Mouse (Mus musculus): ENCODE measurements around the gene Arhgdig.
A peak's percentile ranks its signal among the peaks of the same experiment; 100 is the strongest.

The Arhgdig gene

DNA sequence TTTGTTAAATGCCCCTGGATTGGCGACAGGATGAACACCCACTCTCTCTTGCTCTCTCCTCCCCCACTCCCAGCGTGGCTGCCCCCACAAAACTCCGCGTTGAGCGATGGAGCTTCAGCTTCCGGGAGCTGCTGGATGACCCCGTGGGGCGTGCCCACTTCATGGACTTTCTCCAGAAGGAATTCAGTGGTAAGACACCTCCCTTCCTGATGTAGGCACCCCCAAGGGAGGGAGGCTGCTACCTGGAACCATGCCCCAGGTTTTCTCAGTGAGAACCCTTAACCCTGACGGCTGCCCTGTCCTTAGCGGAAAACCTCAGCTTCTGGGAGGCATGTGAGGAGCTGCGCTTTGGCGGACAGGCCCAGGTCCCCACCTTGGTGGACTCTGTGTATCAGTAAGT, at the start of gene Arhgdig:
TSS of gene Arhgdig (minus strand) at position 101 of the 400 bp plus-strand sequence.
- Histone ChIP-seq H3K4me1 (replicated peaks; ENCODE audit: low read depth, low read length) (peaks cover 61% of the 10 kb centered on the region), H3K36me3 (ENCODE audit: insufficient read depth, low read length) (peaks cover 7% of the 10 kb centered on the region; the same call in 1 of the 2 replicates), H3K27me3 (ENCODE audit: insufficient read depth, low read length) (peaks cover 53% of the 10 kb centered on the region), H3K4me3 (replicated peaks; ENCODE audit: low read length) (peak within 1 kb of the TSS; percentile 48), H3K9me3 (ENCODE audit: low read length) (no peaks in the 10 kb centered on the region)
- TF ChIP-seq NANOG (IDR thresholded peaks at IDR 0.05; ENCODE audit: borderline replicate concordance, low read length) (no peak), CTCF (conservative IDR thresholded peaks at IDR 0.05; ENCODE audit: low read length) (no peak), POU5F1 (IDR thresholded peaks at IDR 0.05; ENCODE audit: borderline replicate concordance, low read length) (no peak)

DNA sequence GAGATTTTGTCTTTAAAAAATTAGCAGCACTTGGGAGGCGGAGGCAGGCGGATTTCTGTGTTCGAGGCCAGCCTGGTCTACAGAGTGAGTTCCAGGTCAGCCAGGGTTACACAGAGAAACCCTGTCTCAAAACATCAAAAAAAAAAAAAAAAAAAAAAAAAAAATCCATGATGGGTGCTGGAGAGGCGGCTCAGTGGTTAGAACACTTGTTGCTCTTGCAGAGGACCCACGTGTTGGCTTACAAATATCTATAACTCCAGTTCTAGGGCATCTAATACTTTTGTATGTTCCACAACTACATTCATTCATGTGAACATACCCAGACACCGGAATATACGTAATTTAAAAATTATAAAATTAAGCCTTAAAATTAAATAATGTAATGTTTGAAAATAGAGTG, 47.7 kb upstream of the Arhgdig start:
- Histone ChIP-seq H3K4me1 (replicated peaks; ENCODE audit: low read depth, low read length) (peaks cover 46% of the 10 kb centered on the region), H3K4me3 (replicated peaks; ENCODE audit: low read length) (no peak overlapping the region), H3K9me3 (ENCODE audit: low read length) (no peaks in the 10 kb centered on the region), H3K36me3 (ENCODE audit: insufficient read depth, low read length) (peaks cover 62% of the 10 kb centered on the region), H3K27me3 (ENCODE audit: insufficient read depth, low read length) (no peaks in the 10 kb centered on the region)
- TF ChIP-seq POU5F1 (IDR thresholded peaks at IDR 0.05; ENCODE audit: borderline replicate concordance, low read length) (no peak), CTCF (conservative IDR thresholded peaks at IDR 0.05; ENCODE audit: low read length) (no peak), NANOG (IDR thresholded peaks at IDR 0.05; ENCODE audit: borderline replicate concordance, low read length) (no peak)

DNA sequence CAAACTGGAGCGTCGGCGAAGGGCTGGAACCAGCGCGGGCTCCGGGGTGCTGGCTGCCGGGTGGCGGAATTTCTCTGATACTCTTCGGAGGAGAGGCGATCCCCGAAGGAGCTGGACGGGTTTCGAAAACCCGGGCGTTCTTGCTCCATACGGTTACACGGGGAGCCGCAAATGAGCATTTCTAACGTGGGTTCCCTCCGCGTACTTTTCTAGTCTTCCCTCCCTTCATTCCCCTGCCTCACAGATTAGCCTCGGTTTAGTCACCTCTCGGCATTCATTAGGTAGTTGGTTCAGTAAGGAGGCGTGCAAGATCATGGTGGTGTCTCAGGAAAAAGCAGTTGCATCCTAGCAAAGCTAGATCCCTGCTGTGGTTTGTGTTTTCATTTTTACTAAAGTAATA, 45.8 kb upstream of the Arhgdig start:
- H3K9me3 ChIP-seq (ENCODE audit: low read length), result no peaks in the 10 kb centered on the region
- no peak for TF ChIP-seq CTCF (conservative IDR thresholded peaks at IDR 0.05; ENCODE audit: low read length)
- no peak for TF ChIP-seq POU5F1 (IDR thresholded peaks at IDR 0.05; ENCODE audit: borderline replicate concordance, low read length)
- TF ChIP-seq NANOG (IDR thresholded peaks at IDR 0.05; ENCODE audit: borderline replicate concordance, low read length), result no peak
- H3K36me3 ChIP-seq (ENCODE audit: insufficient read depth, low read length), result peaks cover 42% of the 10 kb centered on the region
- peak overlapping the region; percentile 96 for H3K4me3 ChIP-seq (replicated peaks; ENCODE audit: low read length)
- peaks cover 38% of the 10 kb centered on the region for H3K4me1 ChIP-seq (replicated peaks; ENCODE audit: low read depth, low read length)
- H3K27me3 ChIP-seq (ENCODE audit: insufficient read depth, low read length), result no peaks in the 10 kb centered on the region

DNA sequence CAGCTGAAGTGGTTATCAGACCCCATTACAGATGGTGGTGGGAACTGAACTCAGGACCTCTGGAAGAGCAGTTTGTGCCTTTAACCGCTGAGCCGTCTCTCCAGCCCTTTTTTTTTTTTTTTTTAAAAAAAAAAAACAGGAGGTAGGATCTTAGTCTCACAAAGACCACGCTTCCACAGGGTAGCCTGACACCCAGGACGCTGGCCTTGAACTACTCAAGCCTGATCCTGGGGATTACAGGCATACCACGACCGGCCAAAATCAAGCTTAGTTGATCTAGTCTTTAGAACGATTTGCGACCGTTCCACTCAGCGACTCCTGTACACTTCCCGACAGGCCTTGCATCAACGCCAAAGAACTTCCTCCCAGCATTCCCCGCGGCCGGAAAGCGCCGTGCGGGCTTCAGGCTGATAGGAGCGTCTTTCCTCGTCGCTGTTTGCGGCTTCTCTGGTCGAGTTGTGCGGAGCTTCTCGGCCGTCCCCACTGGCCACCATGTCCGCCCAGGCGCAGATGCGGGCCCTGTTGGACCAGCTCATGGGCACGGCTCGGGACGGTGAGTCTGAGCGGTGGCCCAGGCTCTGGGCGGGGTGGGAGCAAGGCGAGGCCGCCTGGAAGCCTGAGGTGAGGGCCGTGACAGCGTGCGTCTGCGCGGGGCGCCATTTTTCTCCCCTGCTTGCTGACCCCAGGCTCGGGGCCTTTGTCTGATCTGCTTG, 45.1 kb upstream of the Arhgdig start, which contains the start of gene Luc7l:
TSS of gene Luc7l (plus strand) at position 358 of the 713 bp plus-strand sequence.
- peaks cover 38% of the 10 kb centered on the region for H3K4me1 ChIP-seq (replicated peaks; ENCODE audit: low read depth, low read length)
- TF ChIP-seq NANOG (IDR thresholded peaks at IDR 0.05; ENCODE audit: borderline replicate concordance, low read length), result no peak
- no peak for TF ChIP-seq CTCF (conservative IDR thresholded peaks at IDR 0.05; ENCODE audit: low read length)
- TF ChIP-seq POU5F1 (IDR thresholded peaks at IDR 0.05; ENCODE audit: borderline replicate concordance, low read length), result no peak
- no peaks in the 10 kb centered on the region for H3K27me3 ChIP-seq (ENCODE audit: insufficient read depth, low read length)
- H3K9me3 ChIP-seq (ENCODE audit: low read length), result no peaks in the 10 kb centered on the region
- peaks cover 35% of the 10 kb centered on the region for H3K36me3 ChIP-seq (ENCODE audit: insufficient read depth, low read length)
- peak within 1 kb of the TSS; percentile 96 for H3K4me3 ChIP-seq (replicated peaks; ENCODE audit: low read length)

DNA sequence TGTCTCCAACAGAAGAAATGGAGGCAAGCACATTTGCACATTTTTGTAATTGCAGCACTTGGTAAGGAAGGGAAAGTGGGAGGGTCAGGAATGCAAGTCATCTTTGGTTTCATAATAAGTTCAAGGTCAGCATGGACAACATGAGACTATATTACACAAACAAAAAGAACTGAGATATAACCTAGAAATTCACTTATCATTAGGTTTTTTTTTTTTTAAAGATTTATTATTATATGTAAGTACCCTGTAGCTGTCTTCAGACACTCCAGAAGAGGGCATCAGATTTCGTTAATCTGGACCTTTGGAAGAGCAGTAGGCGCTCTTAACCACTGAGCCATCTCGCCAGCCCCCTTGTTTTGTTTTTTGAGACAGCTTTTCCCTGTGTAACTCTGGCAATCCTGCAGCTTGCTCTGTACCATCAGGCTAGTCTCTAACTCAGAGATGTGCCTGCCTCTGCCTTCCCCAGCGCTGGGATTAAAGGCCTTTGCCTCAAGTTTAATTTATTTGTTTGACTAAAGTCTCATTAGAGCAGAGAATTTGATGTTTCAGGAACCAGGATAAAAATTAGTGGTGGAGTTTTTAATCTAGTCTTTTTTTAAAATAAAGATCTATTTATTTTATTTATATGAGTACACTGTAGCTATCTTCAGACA, 44.4 kb upstream of the Arhgdig start:
- peak overlapping the region; percentile 96 for H3K4me3 ChIP-seq (replicated peaks; ENCODE audit: low read length)
- H3K4me1 ChIP-seq (replicated peaks; ENCODE audit: low read depth, low read length), result peaks cover 36% of the 10 kb centered on the region
- no peaks in the 10 kb centered on the region for H3K27me3 ChIP-seq (ENCODE audit: insufficient read depth, low read length)
- H3K9me3 ChIP-seq (ENCODE audit: low read length), result no peaks in the 10 kb centered on the region
- H3K36me3 ChIP-seq (ENCODE audit: insufficient read depth, low read length), result peaks cover 28% of the 10 kb centered on the region
- TF ChIP-seq POU5F1 (IDR thresholded peaks at IDR 0.05; ENCODE audit: borderline replicate concordance, low read length), result no peak
- TF ChIP-seq CTCF (conservative IDR thresholded peaks at IDR 0.05; ENCODE audit: low read length), result no peak
- no peak for TF ChIP-seq NANOG (IDR thresholded peaks at IDR 0.05; ENCODE audit: borderline replicate concordance, low read length)

DNA sequence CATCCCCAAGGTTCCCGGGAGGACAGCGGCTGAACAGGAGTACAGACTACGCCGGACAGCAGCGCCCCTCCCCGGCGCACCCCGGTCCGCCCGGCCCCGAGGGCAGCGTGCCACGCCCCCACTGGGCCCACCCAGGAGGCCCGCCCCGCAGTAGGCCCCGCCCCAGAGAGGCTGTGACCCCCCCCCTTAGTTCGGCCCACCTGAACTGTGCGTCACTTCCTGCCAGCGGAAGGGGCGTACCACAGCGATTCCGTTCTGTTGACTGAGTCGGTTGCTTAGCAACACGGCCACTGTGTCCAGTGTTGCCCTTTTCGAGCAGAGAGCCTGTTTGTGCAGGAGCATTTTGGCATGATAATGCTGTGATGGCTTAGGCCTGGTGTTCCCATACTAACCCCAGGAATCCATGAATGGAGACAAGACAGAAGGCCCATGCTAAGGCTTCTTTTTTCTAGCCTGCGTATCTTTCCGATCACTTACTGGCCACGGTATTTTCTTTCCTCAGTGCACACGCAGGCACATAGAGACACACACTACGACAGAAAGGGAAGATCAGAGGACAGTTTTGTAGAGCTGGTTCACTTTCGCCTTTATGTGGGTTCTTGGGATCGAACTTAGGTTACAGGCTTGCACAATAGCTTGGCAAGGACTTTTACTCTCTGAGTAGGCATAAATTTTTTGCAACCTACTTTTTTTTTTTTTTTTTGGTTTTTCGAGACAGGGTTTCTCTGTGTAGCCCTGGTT, 36.7 kb upstream of the Arhgdig start, which contains the start of gene Fam234a:
TSS of gene Fam234a (minus strand) at position 142 of the 741 bp plus-strand sequence.
- Histone ChIP-seq H3K9me3 (ENCODE audit: low read length) (no peaks in the 10 kb centered on the region), H3K4me3 (replicated peaks; ENCODE audit: low read length) (peak within 1 kb of the TSS; percentile 89), H3K36me3 (ENCODE audit: insufficient read depth, low read length) (no peaks in the 10 kb centered on the region), H3K4me1 (replicated peaks; ENCODE audit: low read depth, low read length) (peaks cover 44% of the 10 kb centered on the region), H3K27me3 (ENCODE audit: insufficient read depth, low read length) (no peaks in the 10 kb centered on the region)
- TF ChIP-seq POU5F1 (IDR thresholded peaks at IDR 0.05; ENCODE audit: borderline replicate concordance, low read length) (no peak), NANOG (IDR thresholded peaks at IDR 0.05; ENCODE audit: borderline replicate concordance, low read length) (no peak), CTCF (conservative IDR thresholded peaks at IDR 0.05; ENCODE audit: low read length) (no peak)

DNA sequence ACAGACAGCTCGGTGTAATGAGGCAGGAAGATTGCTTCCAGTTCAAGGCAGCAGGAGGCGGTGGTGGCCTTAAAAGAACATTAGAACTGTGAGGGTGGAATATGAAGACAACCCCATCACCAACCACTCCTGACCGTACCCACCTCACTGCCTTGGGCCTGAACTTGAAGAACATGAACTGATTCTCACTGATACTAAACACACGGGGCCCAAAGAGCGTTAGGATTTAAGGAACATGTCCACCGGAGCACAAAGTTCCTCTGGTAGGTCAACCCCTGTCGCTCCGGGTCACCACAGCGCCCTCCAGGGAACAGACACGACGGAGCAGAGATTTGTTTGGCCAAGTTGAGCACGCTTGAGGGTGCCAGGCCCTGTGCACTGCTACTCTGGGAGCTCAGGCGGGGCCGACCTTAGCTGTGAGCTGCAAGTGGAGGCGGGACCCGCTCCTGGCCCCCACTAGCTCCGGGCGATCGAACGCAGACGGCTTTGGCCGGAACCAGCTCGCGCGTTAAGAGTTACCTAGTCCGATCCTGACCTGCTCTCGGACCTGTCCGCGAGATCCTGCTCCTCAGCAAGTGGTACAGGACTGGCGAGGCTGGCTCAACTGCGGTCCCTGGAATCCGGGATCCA, 36.0 kb upstream of the Arhgdig start:
- peak overlapping the region; percentile 89 for H3K4me3 ChIP-seq (replicated peaks; ENCODE audit: low read length)
- no peaks in the 10 kb centered on the region for H3K9me3 ChIP-seq (ENCODE audit: low read length)
- no peaks in the 10 kb centered on the region for H3K27me3 ChIP-seq (ENCODE audit: insufficient read depth, low read length)
- peaks cover 44% of the 10 kb centered on the region for H3K4me1 ChIP-seq (replicated peaks; ENCODE audit: low read depth, low read length)
- TF ChIP-seq CTCF (conservative IDR thresholded peaks at IDR 0.05; ENCODE audit: low read length) (peak; percentile 15), POU5F1 (IDR thresholded peaks at IDR 0.05; ENCODE audit: borderline replicate concordance, low read length) (no peak)
- H3K36me3 ChIP-seq (ENCODE audit: insufficient read depth, low read length), result no peaks in the 10 kb centered on the region

DNA sequence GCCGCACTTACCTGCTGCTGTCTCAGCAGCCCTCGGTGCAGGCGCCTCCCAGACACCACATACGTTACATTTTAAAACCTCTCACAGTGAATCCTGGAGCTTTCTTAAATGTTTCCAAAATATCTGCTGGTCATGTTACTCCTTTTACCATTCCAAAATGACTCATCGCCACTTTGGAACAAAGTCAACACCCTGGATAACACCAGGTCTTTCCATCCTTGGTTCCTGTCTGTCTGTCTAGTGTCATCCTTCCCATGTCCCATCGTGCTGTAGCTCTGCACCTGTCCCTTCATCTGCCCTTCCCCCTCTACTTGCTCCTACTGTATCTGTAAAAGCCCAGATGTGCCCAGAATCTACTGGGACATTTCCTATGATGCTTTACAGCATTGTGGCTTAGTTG, 33.4 kb upstream of the Arhgdig start:
- H3K4me3 ChIP-seq (replicated peaks; ENCODE audit: low read length), result no peak overlapping the region
- TF ChIP-seq POU5F1 (IDR thresholded peaks at IDR 0.05; ENCODE audit: borderline replicate concordance, low read length) (no peak), NANOG (IDR thresholded peaks at IDR 0.05; ENCODE audit: borderline replicate concordance, low read length) (no peak)
- no peaks in the 10 kb centered on the region for H3K27me3 ChIP-seq (ENCODE audit: insufficient read depth, low read length)
- no peaks in the 10 kb centered on the region for H3K9me3 ChIP-seq (ENCODE audit: low read length)
- H3K36me3 ChIP-seq (ENCODE audit: insufficient read depth, low read length), result no peaks in the 10 kb centered on the region
- peaks cover 47% of the 10 kb centered on the region for H3K4me1 ChIP-seq (replicated peaks; ENCODE audit: low read depth, low read length)

Data from E14TG2a.4 (cell line).